Mouse (Mus musculus) hematopoietic stem cell, adult 5-6 weeks (primary cell): Measurements from ENCODE around the gene Bloc1s5. TPM values are rescaled to one million over a fixed set of nuclear protein-coding genes. Genes with fewer than 3 reads are reported as not detected.

Experiments
- total RNA-seq: library from RNA; stranded (forward); fragments of 172-1452, 232-1000 nt; gene quantifications from 2 replicates; pipeline ENCODE4 v1.2.3, GENCODE M21; 2017

The Bloc1s5 gene
- total RNA-seq, 1 experiment from 2014 or later = 8.3 TPM

Other genes starting within 250 kb of the Bloc1s5 start
- 28.0 and 44.1 TPM in 2 replicates for gene Txndc5, start 106.3 kb downstream of the Bloc1s5 start, total RNA-seq
- gene Eef1e1, start 23.9 kb upstream of the Bloc1s5 start, total RNA-seq = 40.0 and 49.0 TPM in 2 replicates